Mouse (Mus musculus) bone marrow, adult 2 months (tissue): ENCODE results near the gene Tpm4. TPM values are rescaled to one million over a fixed set of nuclear protein-coding genes. Genes with fewer than 3 reads are reported as not detected.

Source experiments
- H3K27ac ChIP-seq: fragments of 200-500 bp; 2 replicates; pipeline ENCODE4 v1.5.1; 2012; ENCODE audit warnings: low read depth, mild to moderate bottlenecking, control low read depth, inconsistent platforms, low read length; ENCODE audit not compliant: control insufficient read depth, poor library complexity, insufficient read depth
- H3K4me1 ChIP-seq: fragments of 200-500 bp; 2 replicates; pipeline ENCODE4 v1.6.1; 2011; ENCODE audit warnings: low read length; ENCODE audit not compliant: control insufficient read depth, insufficient read depth
- H3K4me3 ChIP-seq: fragments of 200-500 bp; replicated peaks from 2 replicates; pipeline ENCODE3; 2011; ENCODE audit warnings: mild to moderate bottlenecking, low read depth, low read length, control low read depth; ENCODE audit not compliant: control insufficient read depth
- CTCF ChIP-seq: fragments of 200-500 bp; IDR thresholded peaks from 2 replicates; pipeline ENCODE4 v1.5.1; 2011; ENCODE audit warnings: low read length, control low read depth; ENCODE audit not compliant: control insufficient read depth, insufficient read depth
- POLR2A ChIP-seq: fragments of 200-500 bp; IDR thresholded peaks from 2 replicates; pipeline ENCODE4 v1.6.1; 2011; ENCODE audit warnings: low read depth, mild to moderate bottlenecking, control low read depth, low read length, borderline replicate concordance; ENCODE audit not compliant: control insufficient read depth
- WGBS: fragments of 180-500 bp; shearing (Covaris S2); methylation state at CpG from one replicate; pipeline ENCODE4 v1.1.7; 2018; 5-methylcytosine and 5-hydroxymethylcytosine counted together
- polyA plus RNA-seq: library from polyadenylated mRNA; stranded (reverse); fragments of >200 nt; gene quantifications from 2 replicates; pipeline ENCODE4 v1.2.4, GENCODE M21; 2011; ENCODE audit warnings: low replicate concordance; ENCODE audit not compliant: missing spikeins, insufficient read depth, insufficient read length

Tpm4 gene
- polyA plus RNA-seq, 1 experiment = 138 TPM

DNA sequence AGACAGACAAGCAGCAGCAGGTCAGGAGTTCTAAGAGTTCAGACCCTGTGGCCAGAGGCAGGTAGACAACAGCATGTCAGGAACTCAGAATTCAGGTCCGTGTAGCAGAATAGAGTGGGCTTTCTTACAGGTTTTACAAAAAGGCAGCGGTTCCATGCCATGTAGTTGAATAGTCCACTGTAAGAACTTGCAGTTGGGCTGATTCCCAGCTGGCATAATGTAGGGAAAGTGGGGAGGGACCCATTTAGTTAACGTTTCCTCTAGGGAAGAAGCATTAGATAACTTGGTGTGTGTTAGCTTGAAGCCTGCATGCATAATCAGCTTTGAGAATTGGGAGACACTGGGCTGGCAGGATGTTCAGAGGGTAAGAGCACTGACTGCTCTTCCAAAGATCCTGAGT lies 24.0 kb downstream of the Tpm4 start:
- H3K27ac ChIP-seq = no peak overlapping the region
- no peak overlapping the region for H3K4me3 ChIP-seq
- WGBS = 75% methylated on average over 3 of the region's 3 CpGs
- peaks cover 6% of the 10 kb centered on the region for H3K4me1 ChIP-seq
- no peak for TF ChIP-seq POLR2A
- no peak for TF ChIP-seq CTCF

DNA sequence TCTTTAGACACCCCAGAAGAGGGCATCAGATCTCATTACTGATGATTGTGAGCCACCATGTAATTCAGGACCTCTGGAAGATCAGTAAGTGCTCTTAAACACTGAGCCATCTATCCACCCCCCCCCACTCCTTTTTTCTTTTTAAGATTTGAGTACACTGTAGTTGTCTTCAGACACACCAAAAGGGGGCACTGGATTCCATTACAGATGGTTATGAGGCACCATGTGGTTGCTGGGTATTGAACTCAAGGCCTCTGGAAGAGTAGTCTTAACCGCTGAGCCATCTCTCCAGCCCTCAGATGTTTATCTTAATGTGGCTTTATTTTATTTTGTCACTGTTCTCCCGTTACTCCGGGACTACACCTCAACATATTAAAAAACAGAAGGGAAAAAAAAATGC lies 25.2 kb downstream of the Tpm4 start:
- TF ChIP-seq CTCF (no peak), POLR2A (no peak)
- peaks cover 6% of the 10 kb centered on the region for H3K4me1 ChIP-seq
- no peak overlapping the region; the same call in 1 of the 2 replicates for H3K27ac ChIP-seq
- peak overlapping the region; percentile 66 for H3K4me3 ChIP-seq
- WGBS = 6% methylated on average over 3 of the region's 3 CpGs

DNA sequence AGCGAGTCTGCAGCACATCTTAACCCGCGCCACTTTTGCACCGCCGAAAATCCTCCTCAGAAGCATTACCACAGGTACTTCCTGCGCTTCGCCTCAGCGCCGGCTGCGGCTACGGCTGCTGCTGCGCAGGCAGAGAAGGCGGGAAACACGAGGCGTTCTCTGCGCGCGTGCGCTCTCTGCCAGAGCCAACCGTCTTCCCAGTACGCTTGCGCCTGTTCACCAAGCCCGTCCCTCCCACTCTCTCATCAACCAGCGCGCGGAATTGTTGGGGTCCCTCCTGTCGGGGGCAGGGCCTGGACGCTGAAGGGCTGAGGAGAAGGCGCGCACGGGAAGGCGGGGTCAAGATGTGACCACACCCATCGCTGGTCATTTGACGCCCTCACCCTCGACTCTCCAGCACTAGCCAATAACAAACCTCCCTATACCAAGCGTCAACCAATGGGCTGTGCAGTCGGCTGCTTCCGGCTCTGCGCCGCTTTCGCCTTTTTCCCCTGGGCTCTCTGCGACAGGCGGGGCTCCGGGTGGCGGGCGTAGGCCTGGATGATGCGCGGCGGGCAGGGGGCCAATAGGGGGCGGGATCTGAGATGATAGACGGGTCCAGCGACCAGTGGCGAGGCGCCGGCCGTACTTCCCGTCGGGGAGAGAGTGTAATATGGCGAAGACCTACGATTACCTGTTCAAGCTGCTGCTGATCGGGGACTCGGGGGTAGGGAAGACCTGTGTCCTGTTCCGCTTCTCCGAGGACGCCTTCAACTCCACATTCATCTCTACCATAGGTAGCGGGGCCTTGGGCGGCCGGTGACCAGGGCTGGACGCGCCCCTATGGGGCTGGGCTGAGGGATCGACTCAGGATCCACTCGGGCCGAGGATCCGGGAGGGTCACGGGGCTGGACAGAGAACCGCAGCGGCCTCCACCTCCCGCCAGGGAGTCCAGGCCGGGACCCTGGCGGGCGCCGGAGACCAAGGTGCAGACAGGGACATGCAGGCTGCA lies 26.2 kb downstream of the Tpm4 start, which contains the start of gene Rab8a:
Rab8a (plus strand) TSS at position 494 of the 991 bp plus-strand sequence.
- WGBS = under 1% methylated on average over 82 of the region's 82 CpGs
- H3K27ac ChIP-seq = peak within 1 kb of the TSS; percentile 92
- TF ChIP-seq CTCF (no peak), POLR2A (peak; percentile 95)
- peaks cover 6% of the 10 kb centered on the region for H3K4me1 ChIP-seq
- peak within 1 kb of the TSS; percentile 78 for H3K4me3 ChIP-seq

DNA sequence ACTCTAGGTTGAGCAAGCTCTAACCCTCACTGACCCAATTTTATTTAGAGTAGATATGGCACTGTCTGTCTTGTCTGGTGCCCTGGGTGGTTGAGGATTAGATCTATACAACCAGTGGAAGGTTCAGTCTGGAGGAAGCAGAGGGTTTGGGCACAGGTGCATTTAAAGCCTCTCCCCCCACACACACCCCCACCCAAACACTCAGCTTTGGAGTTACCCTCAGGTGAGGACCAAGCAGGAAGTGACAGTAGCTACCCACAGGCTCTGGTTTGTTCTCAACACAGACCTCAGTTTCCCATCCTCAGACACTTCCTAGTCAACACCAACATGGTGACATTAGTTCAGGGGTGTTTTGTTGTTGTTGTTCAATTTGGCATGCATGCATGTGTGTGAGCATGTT lies 28.0 kb downstream of the Tpm4 start:
- Histone ChIP-seq H3K4me3 (peak overlapping the region; percentile 7), H3K27ac (peak overlapping the region; percentile 92; the same call in 1 of the 2 replicates), H3K4me1 (peaks cover 6% of the 10 kb centered on the region)
- no peak for TF ChIP-seq CTCF
- TF ChIP-seq POLR2A = no peak

DNA sequence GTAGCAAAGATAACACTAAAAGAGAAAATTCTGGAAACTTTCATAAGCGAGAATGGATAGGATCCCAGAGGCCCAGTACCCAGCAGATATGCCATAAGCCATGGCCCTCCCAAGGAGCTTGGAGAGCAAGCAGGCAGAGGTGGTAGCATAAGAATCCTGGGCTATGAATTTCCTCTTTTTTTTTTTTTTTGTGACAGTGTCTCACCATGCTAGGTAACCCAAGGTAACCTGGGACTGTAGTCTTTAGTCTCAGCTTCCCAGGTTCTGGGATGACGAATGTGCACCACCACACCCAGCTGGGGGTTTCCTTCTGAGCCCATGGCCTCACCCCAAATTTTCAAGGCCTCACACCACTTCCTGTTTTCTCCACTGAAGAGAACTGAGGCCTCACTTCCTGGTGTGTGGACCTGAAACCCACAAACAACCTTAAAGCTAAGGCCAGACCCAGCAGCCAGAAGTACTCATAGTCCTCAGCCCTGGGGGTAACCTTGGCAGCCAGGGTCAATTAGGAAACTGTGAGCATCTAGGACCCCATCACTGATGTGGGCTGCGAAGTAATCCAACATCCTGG lies 34.4 kb downstream of the Tpm4 start:
- Histone ChIP-seq H3K4me3 (no peak overlapping the region), H3K27ac (peak overlapping the region; percentile 95), H3K4me1 (peaks cover 8% of the 10 kb centered on the region)
- TF ChIP-seq CTCF (no peak), POLR2A (no peak)
- 55% methylated on average over 3 of the region's 3 CpGs for WGBS

DNA sequence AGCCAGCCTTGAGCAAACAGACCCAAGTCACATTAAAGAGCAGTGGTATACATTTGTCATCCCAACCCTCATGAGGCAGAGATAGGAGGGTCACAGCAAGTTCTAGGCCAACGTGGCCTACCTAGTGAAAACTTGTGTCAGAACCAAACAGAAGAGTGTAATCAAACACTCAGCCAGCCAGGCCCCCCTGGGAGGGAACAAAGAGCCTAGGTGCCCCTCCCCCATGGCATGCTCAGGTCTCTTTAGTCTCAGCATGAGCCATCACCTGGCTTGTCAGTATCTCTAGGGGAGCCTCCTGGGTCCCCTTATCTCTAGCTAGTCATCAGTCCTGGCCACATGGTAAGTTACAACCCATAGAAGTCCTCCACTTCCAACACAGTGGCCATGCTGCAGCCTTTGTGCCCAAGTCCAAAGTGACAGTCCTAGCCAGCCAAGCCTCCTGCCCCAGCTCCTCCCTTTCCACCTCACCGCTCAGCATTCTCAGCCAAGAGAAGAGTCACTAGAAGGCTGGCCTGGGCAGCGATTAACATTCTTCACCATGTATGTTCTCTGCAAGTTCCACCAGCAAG lies 35.0 kb downstream of the Tpm4 start:
- H3K4me3 ChIP-seq = no peak overlapping the region
- TF ChIP-seq CTCF = no peak
- TF ChIP-seq POLR2A = no peak
- WGBS = 79% methylated on average over 3 of the region's 3 CpGs
- H3K4me1 ChIP-seq = peaks cover 8% of the 10 kb centered on the region
- peak overlapping the region; percentile 95 for H3K27ac ChIP-seq

DNA sequence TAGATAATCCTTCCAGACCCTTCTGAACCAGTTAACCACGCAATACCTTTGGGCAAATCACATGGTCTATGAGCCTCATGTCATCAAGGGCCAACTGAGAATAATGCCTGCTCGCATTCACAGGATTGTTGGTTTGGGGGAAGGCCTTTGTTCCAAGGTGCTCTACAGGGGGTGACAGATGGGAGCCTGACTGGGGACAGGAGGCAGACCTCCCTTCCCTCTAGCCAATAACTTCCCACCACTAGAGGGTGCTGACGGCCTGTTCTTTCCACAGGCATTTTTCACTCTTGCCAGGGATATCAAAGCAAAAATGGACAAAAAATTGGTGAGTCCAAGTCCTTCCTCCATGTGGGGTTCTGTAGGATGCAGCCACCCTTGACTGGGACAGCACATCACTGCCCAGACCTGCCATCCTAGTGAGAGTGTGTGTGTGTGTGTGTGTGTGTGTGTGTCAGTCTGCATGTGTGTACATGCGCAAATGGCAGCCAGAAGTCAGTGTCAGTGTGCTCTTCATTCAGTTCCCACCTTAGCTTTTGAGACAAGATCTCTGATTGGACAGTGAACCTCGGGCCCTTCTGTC lies 42.7 kb downstream of the Tpm4 start:
- WGBS = 64% methylated on average over 5 of the region's 5 CpGs
- no peak overlapping the region for H3K4me3 ChIP-seq
- peaks cover 1% of the 10 kb centered on the region; the same call in 1 of the 2 replicates for H3K4me1 ChIP-seq
- TF ChIP-seq POLR2A (no peak), CTCF (peak; percentile 79)
- no peak overlapping the region for H3K27ac ChIP-seq

DNA sequence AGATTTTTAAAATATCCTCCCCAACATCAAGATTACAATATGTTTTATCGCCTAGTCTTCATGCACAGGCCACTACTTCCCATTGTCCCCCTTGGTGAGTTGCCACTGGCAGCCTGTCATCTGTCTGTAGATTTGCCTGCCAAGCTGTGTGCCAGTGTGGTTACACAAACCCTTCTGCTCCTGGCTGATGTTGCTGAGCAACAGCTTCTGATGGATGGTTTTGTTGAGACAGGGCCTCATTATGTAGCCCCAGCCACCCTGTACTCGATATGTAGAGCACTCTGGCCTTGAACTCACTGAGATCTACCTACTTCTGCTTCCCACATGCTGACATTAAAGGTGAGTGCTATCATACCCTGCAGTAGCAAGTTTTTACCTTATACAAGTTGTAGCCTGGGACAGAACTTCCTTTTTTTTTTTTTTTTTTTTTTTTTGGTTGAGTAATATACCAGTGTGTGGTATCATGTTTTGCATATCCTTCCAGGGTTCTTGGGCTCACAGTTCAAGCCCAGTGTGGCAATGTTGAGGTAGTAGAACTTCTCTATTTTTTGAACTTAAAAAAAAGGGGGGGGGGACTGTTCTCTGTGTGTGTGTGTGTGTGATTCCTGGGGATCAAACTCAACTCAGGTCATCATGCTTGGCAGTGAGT lies 48.9 kb downstream of the Tpm4 start:
- WGBS = 10% methylated on average over 2 of the region's 2 CpGs
- Histone ChIP-seq H3K4me3 (no peak overlapping the region), H3K4me1 (peaks cover 10% of the 10 kb centered on the region), H3K27ac (peak overlapping the region; percentile 91)
- TF ChIP-seq CTCF (no peak), POLR2A (no peak)
